Comparison of ENCODE assay signal across 8 mouse cellular contexts in genomic region chr5:149053352-149054168, GRCm38 (mm10). TPM values are rescaled to one million over a fixed set of nuclear protein-coding genes. Genes with fewer than 3 reads are reported as not detected.
DNase-seq lines count a peak whose midpoint lies in the region; ATAC-seq lines count a peak whose summit lies in the region.

No protein-coding gene starts in this region.

- ATAC-seq in heart, embryonic 12.5 days (ENCODE audit: insufficient number of reproducible peaks, low FRiP score) = no peak; the same call in 1 of the 2 replicates

- peaks cover 11% of the 10 kb centered on the region for H3K4me1 ChIP-seq in heart, embryonic 12.5 days (replicated peaks)

- H3K4me2 ChIP-seq in heart, embryonic 12.5 days = peak overlapping the region; percentile 94

- peak overlapping the region; percentile 99 for H3K4me3 ChIP-seq in heart, embryonic 12.5 days
- H3K4me3 ChIP-seq in macrophage (ENCODE audit: inconsistent target) = peak overlapping the region; percentile 3; the same call in 1 of the 2 replicates

- no peak for DNase-seq in heart, adult 18-20 months
- peak; percentile 71 for DNase-seq in 416B (ENCODE audit: low read depth)
- peak; percentile 12 for DNase-seq in adrenal gland, postnatal 25 days
- peak; percentile 40 for DNase-seq in heart, postnatal 4 days
- DNase-seq in thymus, postnatal 10 days (ENCODE audit: low spot score in 2 of 2) = peak; percentile 45 to 57
- no peak for DNase-seq in ovary, postnatal 14 days (ENCODE audit: low spot score)

- H3K36me3 ChIP-seq in heart, embryonic 12.5 days = peaks cover 13% of the 10 kb centered on the region
- H3K36me3 ChIP-seq in macrophage (ENCODE audit: inconsistent target) = no peaks in the 10 kb centered on the region

- 7% methylated on average over 22 of the region's 34 CpGs for WGBS in heart, embryonic 12.5 days
- WGBS in macrophage (ENCODE audit: missing documents) = 11% methylated on average over 19 of the region's 34 CpGs

- no peaks in the 10 kb centered on the region for H3K9me3 ChIP-seq in heart, embryonic 12.5 days (replicated peaks)

- H3K79me2 ChIP-seq in macrophage (ENCODE audit: inconsistent target) = peaks cover 22% of the 10 kb centered on the region

- peak overlapping the region; percentile 82 for H3K9ac ChIP-seq in heart, embryonic 12.5 days

- H3K27ac ChIP-seq in heart, embryonic 12.5 days (ENCODE audit: poor library complexity, severe bottlenecking) = peak overlapping the region; percentile 100
- H3K27ac ChIP-seq in macrophage = no peak overlapping the region

- H3K27me3 ChIP-seq in heart, embryonic 12.5 days (replicated peaks) = no peaks in the 10 kb centered on the region

RNA-seq across cellular contexts. Expression of gene Gm42791, which starts 58.6 kb away (rescaled TPM):
- 0.45 TPM in 1 of 2 replicates, not detected in the other for polyA plus RNA-seq in heart, embryonic 12.5 days (2016; fragmentation: Nextera tagmentation; extraction: Ambion mirVana)
- total RNA-seq in heart, adult 18-20 months (2021) = 1 to 10 TPM; 2.7 to 5.3 TPM
- total RNA-seq in adrenal gland, postnatal 25 days (2021) = 6.7 and 7.4 TPM in 2 replicates
- total RNA-seq in heart, postnatal 4 days (2021) = 1 to 10 TPM; 2.6 to 2.9 TPM
- total RNA-seq in macrophage (2018; cell fraction: chromatin; rRNA removed) = 1 to 10 TPM in 17 of 26 experiments, not detected in 9; 1.7 to 9.9 (median 2.6) TPM
- under 1 TPM in 5 of 26 experiments, not detected in 21; 0.32 to 0.88 (median 0.40) TPM for total RNA-seq in macrophage (2018; cell fraction: cytosol; rRNA removed)
- total RNA-seq in macrophage (2018; cell fraction: nucleus; rRNA removed) = not detected
- 1.1 TPM in 1 of 3 replicates, not detected in the others for polyA plus RNA-seq in macrophage (2018)

Comparison
In these comparisons a context has a peak if more than half of its experiments do, and no peak if none do; other contexts are left out.
1. DNase-seq: peak in 416B (single experiment), adrenal gland, postnatal 25 days (single experiment), heart, postnatal 4 days (single experiment) and thymus, postnatal 10 days (2 of 2); none in heart, adult 18-20 months (0 of 2) and ovary, postnatal 14 days (single experiment).